Mouse (Mus musculus): ENCODE data around the gene Dnah12. TPM values are rescaled to one million over a fixed set of nuclear protein-coding genes. Genes with fewer than 3 reads are reported as not detected.
"Not testable (repeated sequence)": the region's sequence is repeated elsewhere in the genome, so short reads cannot be mapped to it uniquely, and the experiment has no call there.

The Dnah12 gene
- polyA plus RNA-seq, 1 experiment from 2014 or later, result 0.16 TPM

- DNase-seq (ENCODE audit: low spot score), result not testable (repeated sequence)
Observed at GRCm38 (mm10) chr14:26705246-26705645, 12.2 kb downstream of the Dnah12 start.

GRCm38 (mm10) chr14:26719696-26720095, 26.6 kb downstream of the Dnah12 start:
- DNase-seq (ENCODE audit: low spot score), result peak; percentile 20

GRCm38 (mm10) chr14:26724898-26725297, 31.8 kb downstream of the Dnah12 start:
- DNase-seq (ENCODE audit: low spot score), result no peak

- no peak for DNase-seq (ENCODE audit: low spot score)
Observed at GRCm38 (mm10) chr14:26758566-26758965, 65.5 kb downstream of the Dnah12 start.

GRCm38 (mm10) chr14:26764827-26765226, 71.8 kb downstream of the Dnah12 start:
- no peak for DNase-seq (ENCODE audit: low spot score)

GRCm38 (mm10) chr14:26768195-26768594, 75.1 kb downstream of the Dnah12 start:
- DNase-seq (ENCODE audit: low spot score), result no peak

GRCm38 (mm10) chr14:26773536-26773935, 80.5 kb downstream of the Dnah12 start:
- no peak for DNase-seq (ENCODE audit: low spot score)

- DNase-seq (ENCODE audit: low spot score), result no peak
Observed at GRCm38 (mm10) chr14:26783731-26784130, 90.7 kb downstream of the Dnah12 start.

GRCm38 (mm10) chr14:26785695-26786094, 92.6 kb downstream of the Dnah12 start:
- no peak for DNase-seq (ENCODE audit: low spot score)

- no peak for DNase-seq (ENCODE audit: low spot score)
Observed at GRCm38 (mm10) chr14:26794431-26794830, 101.4 kb downstream of the Dnah12 start.

GRCm38 (mm10) chr14:26798330-26798729, 105.3 kb downstream of the Dnah12 start:
- DNase-seq (ENCODE audit: low spot score), result no peak

- DNase-seq (ENCODE audit: low spot score), result no peak
Observed at GRCm38 (mm10) chr14:26799286-26799685, 106.2 kb downstream of the Dnah12 start.

GRCm38 (mm10) chr14:26805500-26805899, 112.4 kb downstream of the Dnah12 start:
- no peak for DNase-seq (ENCODE audit: low spot score)

- no peak for DNase-seq (ENCODE audit: low spot score)
Observed at GRCm38 (mm10) chr14:26812734-26813133, 119.7 kb downstream of the Dnah12 start.

- DNase-seq (ENCODE audit: low spot score), result no peak
Observed at GRCm38 (mm10) chr14:26813871-26814270, 120.8 kb downstream of the Dnah12 start.

GRCm38 (mm10) chr14:26814908-26815307, 121.8 kb downstream of the Dnah12 start:
- DNase-seq (ENCODE audit: low spot score), result no peak

- DNase-seq (ENCODE audit: low spot score), result no peak
Observed at GRCm38 (mm10) chr14:26816785-26817184, 123.7 kb downstream of the Dnah12 start.

GRCm38 (mm10) chr14:26826020-26826419, 132.9 kb downstream of the Dnah12 start:
- DNase-seq (ENCODE audit: low spot score), result peak; percentile 18

- no peak for DNase-seq (ENCODE audit: low spot score)
Observed at GRCm38 (mm10) chr14:26853053-26853452, 160.0 kb downstream of the Dnah12 start.

GRCm38 (mm10) chr14:26854066-26854465, 161.0 kb downstream of the Dnah12 start:
- no peak for DNase-seq (ENCODE audit: low spot score)

- peak; percentile 33 for DNase-seq (ENCODE audit: low spot score)
Observed at GRCm38 (mm10) chr14:26858364-26858763, 165.3 kb downstream of the Dnah12 start.

- DNase-seq (ENCODE audit: low spot score), result no peak
Observed at GRCm38 (mm10) chr14:26859024-26859423, 165.9 kb downstream of the Dnah12 start.

- peak; percentile 19 for DNase-seq (ENCODE audit: low spot score)
Observed at GRCm38 (mm10) chr14:26867356-26867755, 174.3 kb downstream of the Dnah12 start.

- DNase-seq (ENCODE audit: low spot score), result no peak
Observed at GRCm38 (mm10) chr14:26868299-26868698, 175.2 kb downstream of the Dnah12 start.
